Mouse (Mus musculus) hindlimb bud, embryonic 11.5 days (tissue): ENCODE measurements at regions not wholly inside any gene's neighbourhood (a gene's known extent, or its start where the extent isn't known, plus 50 kb on each side); places are given as distances from the start of the nearest gene placed in this dataset.
A peak's percentile ranks its signal among the peaks of the same experiment; 100 is the strongest.

Experiments used
- DNase-seq: peaks from one replicate; pipeline ENCODE4 v3.0.0-alpha.2; 2012; ENCODE audit warnings: low read depth, low spot score; ENCODE audit errors: extremely low spot score

DNA sequence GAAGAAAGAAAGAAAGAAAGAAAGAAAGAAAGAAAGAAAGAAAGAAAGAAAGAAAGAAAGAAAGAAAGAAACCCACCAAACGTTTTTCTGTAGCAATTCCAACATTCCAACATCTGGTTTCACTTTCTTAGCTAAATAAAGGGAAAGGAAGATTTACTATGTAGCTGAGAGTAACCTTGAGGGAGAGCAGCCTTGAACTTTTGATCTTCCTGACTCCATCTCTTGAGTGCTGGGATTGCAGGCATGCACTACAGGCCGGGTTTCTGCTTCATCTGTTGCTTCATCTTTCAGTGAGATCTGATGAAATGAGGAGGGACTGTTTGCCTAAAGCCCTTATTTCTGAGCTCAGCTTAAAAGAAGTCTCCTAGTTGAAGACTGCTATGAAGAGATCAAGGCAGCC is 57.8 kb upstream of the Tmem164 start:
- DNase-seq = peak; percentile 44

GRCm38 (mm10) chrX:142623882-142624281 is 57.3 kb upstream of the Tmem164 start:
- no peak for DNase-seq
